Mouse (Mus musculus) mesoderm, embryonic 11.5 days (tissue): ENCODE measurements around the gene Pax5.

ENCODE experiments used
- DNase-seq: peaks from one replicate; pipeline ENCODE4 v3.0.0-alpha.2; 2012; ENCODE audit warnings: low read depth, low spot score

The Pax5 gene

GRCm38 (mm10) chr4:44667369-44667768 lies 42.9 kb downstream of the Pax5 start:
- DNase-seq: no peak

DNA sequence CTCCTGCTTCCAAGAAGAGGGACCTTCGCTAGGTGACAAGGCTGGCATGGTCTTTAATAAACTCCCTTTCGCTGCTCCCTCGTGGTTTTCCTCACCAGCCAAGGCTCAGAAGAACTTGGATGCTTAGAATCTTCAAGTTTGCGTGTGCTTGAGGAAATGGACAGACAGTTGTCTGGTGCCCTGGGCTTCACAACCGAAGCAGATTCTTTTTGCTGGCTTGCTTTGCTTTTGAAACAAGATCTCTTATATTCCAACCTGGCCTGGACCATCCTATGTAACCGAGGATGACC lies 45.6 kb downstream of the Pax5 start:
- DNase-seq: no peak

DNA sequence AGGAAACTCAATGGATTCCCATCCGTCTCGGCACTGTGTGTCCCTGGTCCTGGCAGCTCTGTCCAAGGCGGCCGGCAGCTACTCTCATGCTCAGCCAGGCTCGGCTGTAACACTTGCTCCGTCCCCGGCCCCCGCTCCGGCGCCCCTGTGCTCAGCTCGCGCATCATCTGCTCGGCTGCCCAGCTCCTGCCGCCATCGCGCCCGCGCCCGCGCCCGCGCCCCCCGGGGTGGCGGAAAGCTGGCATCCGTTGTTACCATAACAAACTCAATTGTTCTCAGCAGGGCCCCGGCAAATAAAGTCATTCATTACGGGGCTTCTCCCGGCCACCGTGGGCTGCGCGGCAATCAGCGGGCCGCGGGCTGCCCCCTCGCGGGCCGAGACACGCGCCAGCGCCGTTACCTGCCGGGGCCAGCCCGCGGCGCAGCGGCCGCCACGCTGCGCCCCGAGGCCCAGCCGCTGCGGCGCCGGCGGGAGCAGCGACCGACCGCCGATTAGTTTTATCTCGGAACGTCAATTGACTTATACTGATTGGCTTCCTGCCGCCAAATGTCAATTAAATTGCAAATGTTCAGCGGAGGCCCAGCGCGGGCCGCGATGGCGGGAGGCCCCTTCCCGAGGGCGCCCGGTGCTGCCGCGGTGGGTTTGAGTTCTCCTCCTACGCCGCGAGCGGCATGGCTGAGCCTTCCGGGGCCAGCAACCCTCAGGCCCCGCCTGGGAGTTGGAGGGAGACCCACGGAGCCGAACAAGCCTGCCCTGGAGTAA lies 46.1 kb downstream of the Pax5 start:
- DNase-seq: peak; percentile 56

DNA sequence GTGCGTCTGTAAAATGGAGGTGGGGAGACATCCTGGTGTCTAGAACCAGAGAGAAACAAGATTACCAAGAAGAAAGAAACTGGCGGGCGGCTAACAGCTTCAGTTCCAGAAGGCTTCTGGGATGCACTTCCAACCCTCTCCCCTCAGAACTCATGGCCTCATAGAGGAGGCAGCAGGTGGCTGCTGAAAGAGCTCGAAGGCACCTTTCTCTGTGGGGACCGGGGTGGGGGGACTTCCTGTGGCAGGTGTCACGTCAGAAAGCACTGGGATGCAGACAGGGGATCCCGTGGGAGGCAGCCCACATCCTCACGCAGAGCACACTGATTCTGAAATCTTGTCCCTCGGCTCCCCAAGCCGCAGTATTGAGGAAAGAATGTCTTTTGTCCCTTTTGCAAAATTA lies 46.8 kb downstream of the Pax5 start:
- DNase-seq: no peak

DNA sequence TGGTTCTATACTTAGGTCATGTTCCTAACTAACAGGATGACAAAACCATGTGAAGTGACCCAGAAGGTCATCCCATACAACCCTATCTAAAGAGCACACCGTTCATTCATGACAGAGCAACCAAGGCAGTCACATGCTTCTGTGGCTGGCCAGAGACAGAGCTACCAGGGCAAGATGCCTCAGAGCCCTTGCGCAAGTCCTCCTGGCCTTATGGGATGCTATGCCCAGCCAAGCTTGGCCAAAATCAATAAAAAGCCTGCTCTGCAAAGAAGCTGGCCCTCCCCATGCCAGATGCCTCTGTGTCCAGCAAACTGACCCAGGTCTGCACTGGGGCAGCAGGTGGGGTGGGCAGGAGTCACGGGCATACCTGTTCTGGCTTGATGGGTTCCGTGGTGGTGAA lies 65.1 kb downstream of the Pax5 start:
- DNase-seq: no peak

DNA sequence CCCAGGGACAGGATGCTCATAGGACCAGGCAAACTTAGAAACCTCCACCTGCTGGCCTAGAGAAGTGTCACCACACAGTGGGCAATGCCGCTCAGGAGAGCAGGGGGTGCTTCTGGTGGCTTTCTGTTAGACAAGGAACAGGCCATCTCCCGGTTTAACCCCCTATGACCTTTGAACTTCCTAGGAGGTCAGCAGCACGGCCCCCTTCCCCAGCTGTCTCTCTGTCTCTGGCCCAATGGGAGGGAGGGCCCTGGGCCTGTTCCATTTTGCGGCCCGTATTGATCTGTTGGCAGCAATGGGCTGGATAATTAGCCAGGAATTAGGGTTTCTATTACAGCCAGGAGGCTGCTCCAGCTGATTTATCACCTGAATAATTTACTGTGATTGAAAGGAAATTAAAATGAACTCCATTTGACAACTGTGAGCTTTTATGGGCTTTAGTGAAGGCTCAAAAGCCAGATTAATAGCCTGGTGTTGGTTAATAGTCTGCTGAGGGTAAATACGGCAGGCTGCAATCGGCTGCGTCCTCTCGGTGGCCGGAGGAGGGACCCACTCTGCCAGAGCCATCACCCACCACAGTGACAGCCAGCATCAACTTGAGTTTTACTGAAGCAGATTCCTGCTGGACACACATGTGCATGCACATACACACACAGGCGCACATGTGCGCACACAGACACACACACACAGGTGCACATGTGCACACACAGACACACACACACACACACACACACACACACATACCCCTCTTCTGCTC lies 68.3 kb downstream of the Pax5 start:
- peak; percentile 70 for DNase-seq

GRCm38 (mm10) chr4:44635618-44636017 lies 74.7 kb downstream of the Pax5 start:
- DNase-seq: no peak

DNA sequence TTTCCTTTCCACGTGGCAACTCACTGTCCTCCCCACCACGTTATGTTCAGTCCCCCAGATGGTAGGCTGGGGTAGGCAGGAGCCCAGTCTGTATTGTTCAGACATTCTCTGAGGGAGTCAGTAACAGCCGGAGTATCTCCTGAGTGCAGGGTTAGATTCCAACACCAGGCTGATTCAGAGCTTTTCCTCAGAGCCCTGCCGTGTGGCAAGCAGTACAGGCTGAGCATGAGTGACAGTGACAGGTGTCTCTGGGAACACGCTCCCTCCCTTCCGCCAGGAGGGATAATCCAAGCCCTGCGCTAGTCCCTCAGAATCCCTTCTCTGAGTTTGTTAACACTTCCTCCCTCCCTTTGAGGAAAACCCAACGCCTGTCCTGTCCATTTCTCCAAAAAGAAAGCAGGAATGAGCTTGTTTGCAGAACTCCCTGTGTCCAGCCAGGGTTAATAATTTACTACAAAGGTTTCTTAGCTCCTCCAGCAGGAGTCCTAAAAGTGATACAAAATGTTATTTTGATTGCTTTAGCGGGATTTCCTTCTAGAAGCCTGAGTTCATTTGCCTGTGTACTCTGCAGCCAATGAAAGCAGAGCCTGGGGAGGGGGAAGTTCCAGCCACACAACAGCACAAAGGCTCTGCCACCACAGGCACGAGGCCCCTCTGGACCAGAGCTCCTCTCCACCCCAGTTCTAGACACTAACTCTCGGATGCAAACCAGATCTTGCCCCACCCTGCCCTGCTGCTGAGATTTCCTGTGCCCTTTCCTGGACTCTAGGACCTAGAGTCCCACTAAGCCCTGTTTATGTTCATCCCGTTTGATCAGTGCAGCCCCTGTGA lies 76.4 kb downstream of the Pax5 start:
- peak; percentile 51 for DNase-seq

GRCm38 (mm10) chr4:44630059-44630458 lies 80.2 kb downstream of the Pax5 start:
- DNase-seq: no peak

- DNase-seq: no peak
These were observed 82.4 kb downstream of the Pax5 start for GRCm38 (mm10) chr4:44627890-44628289.

- no peak for DNase-seq
These were observed 85.2 kb downstream of the Pax5 start for GRCm38 (mm10) chr4:44625108-44625424.

DNA sequence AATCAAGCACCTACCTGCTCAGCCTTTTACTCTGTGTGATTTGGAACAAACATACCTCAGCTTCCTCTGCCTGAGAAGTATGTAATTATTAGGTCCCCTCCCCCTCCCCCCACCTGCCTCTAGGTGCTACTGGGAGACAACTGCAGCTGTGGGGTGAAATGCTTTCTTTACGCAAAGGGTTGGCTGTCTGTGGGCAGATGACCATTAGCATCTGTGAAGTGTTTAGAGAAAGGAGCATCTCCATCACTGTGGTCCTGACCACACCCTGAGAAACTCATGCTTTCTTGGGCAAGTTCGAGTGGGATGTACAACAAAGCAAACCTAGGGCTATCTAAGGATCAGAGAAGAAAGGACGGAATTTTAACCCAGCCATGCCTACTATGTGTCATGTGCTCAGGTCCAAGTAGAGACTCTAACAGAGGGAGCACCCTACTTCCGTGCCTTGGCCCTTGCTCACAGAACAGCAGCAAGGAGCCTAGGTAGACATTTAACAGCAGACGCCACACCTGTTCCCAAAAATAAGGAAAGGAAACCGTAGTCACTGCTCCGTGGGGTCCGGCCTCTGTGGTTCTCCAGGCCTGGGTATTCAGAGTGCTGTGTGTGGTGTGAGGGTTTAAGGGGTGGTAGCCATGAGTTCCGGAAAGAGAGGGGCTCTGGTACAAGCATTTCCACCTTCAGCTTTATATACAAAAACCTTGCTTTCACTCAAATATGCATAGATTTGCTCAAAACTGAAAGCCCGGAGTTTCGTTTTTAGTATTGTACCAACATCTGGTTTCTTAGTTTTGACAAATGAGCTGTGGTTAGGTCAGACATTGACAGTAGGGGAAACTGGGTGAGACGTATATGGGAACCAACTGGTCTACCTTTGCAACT lies 85.8 kb downstream of the Pax5 start:
- DNase-seq: no peak

- no peak for DNase-seq
These were observed 86.9 kb downstream of the Pax5 start for GRCm38 (mm10) chr4:44623435-44623727.

DNA sequence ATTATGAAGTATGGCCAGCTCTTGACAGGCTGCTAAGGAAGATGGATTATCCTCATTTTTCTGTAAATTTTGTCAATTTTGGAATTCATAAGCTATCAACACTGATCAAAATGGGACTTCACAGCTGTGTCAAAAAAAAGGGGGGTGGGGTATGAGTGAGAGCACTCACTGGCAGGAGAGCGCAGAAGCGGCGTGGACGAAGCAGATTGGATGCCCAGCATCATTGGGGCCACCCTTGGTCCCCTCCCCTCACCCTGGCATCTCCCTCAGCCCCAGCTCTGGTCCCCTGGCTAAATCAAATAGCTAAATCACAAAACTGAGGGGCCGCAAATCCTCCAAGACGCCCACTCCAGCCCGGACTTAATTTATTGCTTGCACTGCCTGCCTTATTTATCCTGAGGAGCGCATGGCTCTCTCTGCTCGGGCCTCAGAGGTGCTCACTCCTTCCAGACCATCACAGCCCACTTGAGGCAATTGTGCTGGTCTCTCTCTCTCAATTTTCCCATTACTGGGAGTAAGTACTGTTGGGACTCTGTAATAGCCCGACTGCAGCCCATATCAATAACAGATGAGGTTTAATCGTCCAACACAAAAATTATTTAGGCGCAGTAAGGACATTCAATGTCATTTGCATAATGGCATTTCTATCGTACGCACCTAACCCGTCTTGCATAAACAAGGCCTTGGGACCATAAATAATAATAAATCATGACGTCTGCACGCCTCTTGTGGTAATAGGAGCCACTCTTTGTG lies 87.4 kb downstream of the Pax5 start:
- DNase-seq: no peak

DNA sequence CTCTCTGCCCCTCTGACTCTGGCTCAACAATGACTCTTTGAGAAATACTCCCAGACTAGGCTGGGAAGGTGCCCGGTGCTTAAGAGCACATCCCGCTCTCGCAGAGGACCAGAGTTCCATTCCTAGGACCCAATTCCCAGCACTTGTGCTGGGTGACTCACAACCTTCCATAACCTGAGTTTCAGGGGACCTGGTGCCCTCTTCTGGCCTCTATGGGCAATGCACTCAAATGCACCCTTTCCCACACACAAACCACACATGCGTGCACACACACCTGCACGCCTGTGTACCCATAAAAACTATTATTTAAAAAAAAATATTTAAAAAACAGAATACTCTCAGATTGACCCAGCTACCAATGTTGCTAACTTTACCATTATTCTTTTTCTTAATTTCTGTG lies 90.0 kb downstream of the Pax5 start:
- DNase-seq: no peak

DNA sequence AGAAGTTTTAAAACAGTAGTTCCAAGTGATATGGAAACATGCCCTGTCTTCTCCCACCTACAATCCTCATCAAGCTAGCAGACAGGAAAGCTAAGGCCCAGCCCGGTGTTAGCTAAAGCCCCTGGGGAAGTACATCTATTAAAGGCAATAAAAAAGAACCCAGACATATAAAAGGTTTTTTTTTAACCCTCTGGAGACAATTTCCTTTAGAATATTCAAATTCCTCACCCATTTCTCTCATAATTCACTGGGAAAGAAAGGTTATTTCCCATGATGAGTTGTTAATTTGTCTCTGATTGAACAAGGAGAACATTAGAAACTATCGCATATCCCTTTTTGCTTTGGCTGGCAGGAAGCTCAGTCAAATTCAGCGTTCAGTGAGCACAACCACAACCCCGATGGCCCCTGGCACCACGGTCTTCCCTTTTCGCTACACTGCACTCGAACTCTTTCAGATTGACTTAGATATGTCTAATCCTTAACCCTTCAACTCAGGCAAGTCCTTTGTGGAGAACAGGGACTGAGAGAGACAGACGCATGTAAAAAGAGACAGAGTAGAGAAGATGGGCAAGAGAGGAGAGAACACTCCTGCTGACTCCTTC lies 96.1 kb downstream of the Pax5 start:
- no peak for DNase-seq

- no peak for DNase-seq
These were observed 97.9 kb downstream of the Pax5 start for GRCm38 (mm10) chr4:44612392-44612791.

GRCm38 (mm10) chr4:44605453-44605852 lies 104.8 kb downstream of the Pax5 start:
- DNase-seq: no peak

DNA sequence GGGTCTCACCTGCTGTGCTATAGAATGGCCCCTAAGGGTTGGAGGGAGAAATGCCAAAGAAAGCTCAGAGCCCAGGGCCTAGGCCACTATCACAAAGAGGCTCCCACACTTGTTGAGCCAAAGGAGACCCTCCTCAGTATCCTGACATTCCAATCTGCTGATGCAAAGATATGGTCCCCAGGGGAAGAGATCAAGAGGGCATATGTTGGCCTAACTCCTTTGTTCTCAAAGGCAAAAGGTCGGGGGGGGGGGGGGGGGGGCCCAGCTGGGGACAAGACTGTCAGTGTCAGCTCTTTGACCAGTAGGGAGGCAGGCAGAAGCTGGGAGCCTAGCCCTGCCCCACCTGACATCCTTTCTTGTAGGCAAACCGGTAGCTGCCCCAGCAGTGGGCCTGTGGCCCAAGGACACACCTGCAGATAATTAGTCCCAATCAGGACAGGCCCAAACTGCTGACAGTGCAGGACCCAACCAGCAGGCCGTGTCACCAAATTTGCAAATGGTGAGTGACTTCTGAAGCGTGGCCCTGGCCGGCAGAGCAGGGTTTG lies 108.0 kb downstream of the Pax5 start:
- peak; percentile 55 for DNase-seq

DNA sequence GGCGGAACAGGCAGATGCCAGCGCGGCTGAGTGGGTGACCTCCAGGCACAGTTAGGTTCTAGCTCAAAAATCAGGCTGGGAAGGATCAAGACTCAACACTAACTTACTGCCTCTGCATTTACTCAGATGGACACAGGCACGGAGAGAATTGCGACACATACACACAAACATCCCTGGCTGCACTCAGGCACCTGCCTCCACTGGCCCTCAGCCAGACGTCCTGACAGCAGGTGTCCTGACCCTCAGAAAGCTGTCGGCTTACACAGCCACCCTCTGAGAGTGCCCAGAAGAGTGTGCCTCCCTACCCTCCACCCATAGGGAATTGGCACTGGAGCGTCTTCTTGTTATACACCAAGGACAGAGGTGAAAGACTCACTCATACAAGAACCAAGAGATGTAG lies 108.9 kb downstream of the Pax5 start:
- DNase-seq: no peak

DNA sequence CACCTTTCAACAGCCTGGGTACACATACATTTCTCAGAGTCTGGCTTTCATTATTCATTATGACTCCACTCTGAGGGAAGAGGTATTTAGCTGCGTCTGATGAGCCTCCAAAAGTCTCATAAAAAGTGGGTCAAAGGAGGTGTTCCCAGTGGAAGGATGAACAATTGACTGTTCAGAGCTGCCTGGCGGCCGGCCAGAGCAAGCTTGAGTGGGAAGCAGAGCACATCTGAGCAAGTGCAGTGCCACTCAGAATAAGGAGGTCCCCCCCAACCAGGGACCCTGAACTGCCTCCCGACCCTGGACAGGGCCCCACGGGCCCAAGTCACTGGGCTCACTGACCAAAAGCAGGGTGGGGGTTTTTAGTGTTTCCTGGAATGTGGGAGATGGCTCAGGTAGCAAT lies 109.4 kb downstream of the Pax5 start:
- peak; percentile 9 for DNase-seq
